Mouse (Mus musculus) intestine, embryonic 15.5 days (tissue): ENCODE results near the gene Pitpnc1. TPM values are rescaled to one million over a fixed set of nuclear protein-coding genes. Genes with fewer than 3 reads are reported as not detected.

Experiments
- ATAC-seq: fragments of 200-750 bp; cut with Nextera tagmentation; 2 replicates; pipeline ENCODE4 v1.8.0; 2017; ENCODE audit warnings: moderate TSS enrichment, moderate library complexity
- H3K27ac ChIP-seq: fragments of 300-500 bp; sonication (generic); 2 replicates; pipeline ENCODE4 v1.5.1; 2015; ENCODE audit warnings: mild to moderate bottlenecking, inconsistent platforms
- H3K27me3 ChIP-seq: fragments of 300-500 bp; sonication (generic); replicated peaks from 2 replicates; pipeline ENCODE4 v1.6.1; 2015; ENCODE audit warnings: inconsistent platforms
- H3K36me3 ChIP-seq: fragments of 300-500 bp; sonication (generic); 2 replicates; pipeline ENCODE4 v1.6.1; 2015; ENCODE audit warnings: inconsistent platforms
- H3K4me1 ChIP-seq: fragments of 300-500 bp; sonication (generic); replicated peaks from 2 replicates; pipeline ENCODE4 v1.6.1; 2015; ENCODE audit warnings: inconsistent platforms
- H3K4me2 ChIP-seq: fragments of 300-500 bp; sonication (generic); replicated peaks from 2 replicates; pipeline ENCODE4 v1.6.1; 2015; ENCODE audit warnings: mild to moderate bottlenecking, inconsistent platforms
- H3K4me3 ChIP-seq: fragments of 300-500 bp; sonication (generic); replicated peaks from 2 replicates; pipeline ENCODE4 v1.5.1; 2015; ENCODE audit warnings: inconsistent platforms
- H3K9ac ChIP-seq: fragments of 300-500 bp; sonication (generic); 2 replicates; pipeline ENCODE4 v1.6.1; 2015; ENCODE audit warnings: inconsistent platforms
- H3K9me3 ChIP-seq: fragments of 300-500 bp; sonication (generic); 2 replicates; pipeline ENCODE4 v1.6.1; 2016; ENCODE audit warnings: inconsistent platforms
- WGBS: fragments of 180-500 bp; shearing (Covaris S2); methylation state at CpG from one replicate; pipeline ENCODE4 v1.1.7; 2015; 5-methylcytosine and 5-hydroxymethylcytosine counted together
- polyA plus RNA-seq: library from polyadenylated mRNA; unstranded; fragments of >200 nt; fragmentation: Nextera tagmentation; extraction: Ambion mirVana; gene quantifications from 2 replicates; pipeline ENCODE4 v1.2.1, GENCODE M21; 2015

The Pitpnc1 gene
- polyA plus RNA-seq, 1 experiment from 2014 or later = 14.2 TPM

DNA sequence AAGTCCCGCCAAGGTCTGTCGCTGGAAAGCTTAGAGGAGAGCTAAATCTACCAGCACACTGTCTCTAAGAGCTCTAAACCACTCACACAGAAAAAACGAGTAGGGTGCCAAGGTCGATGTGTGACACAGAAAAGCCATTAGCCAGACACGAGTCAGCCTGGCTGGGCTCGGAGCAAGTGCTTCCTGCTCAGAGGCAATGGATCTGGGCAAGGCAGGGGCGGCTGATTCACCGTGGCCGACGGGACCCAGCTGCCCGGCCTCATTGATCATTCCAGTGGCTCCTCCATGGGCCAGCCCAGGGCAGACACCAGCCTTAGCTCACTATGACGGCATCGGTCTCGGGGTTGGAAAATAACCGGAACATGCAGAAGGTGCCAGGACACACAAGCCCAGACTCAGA lies 129.2 kb downstream of the Pitpnc1 start:
- H3K9me3 ChIP-seq = no peaks in the 10 kb centered on the region
- H3K36me3 ChIP-seq = no peaks in the 10 kb centered on the region
- peaks cover 15% of the 10 kb centered on the region for H3K4me1 ChIP-seq
- peak; percentile 49 for ATAC-seq
- H3K27ac ChIP-seq = peak overlapping the region; percentile 54; the same call in 1 of the 2 replicates
- WGBS = 29% methylated on average over 15 of the region's 15 CpGs
- H3K27me3 ChIP-seq = no peaks in the 10 kb centered on the region
- no peak overlapping the region for H3K4me3 ChIP-seq
- 0 out of 2 replicates have a peak overlapping the region, but pooled peaks have one; percentile 19 for H3K4me2 ChIP-seq
- no peak overlapping the region for H3K9ac ChIP-seq

DNA sequence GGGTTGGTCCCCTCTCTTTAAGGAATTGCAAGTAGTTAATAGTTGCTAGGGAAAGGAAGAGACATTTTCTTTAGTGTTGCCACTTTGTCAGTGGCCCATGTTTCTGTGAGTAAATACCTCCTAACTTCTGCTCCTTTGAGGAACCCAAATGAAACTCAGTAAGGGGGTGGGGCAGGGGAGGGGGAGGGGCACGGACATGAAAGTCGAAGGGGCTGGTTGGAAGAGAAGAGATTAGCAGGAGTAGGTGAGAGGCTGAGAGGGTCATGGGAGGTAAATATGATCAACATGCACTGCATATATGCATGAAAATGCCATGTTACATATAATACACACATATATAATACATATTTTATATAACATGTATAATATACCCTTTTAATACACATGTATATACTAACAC lies 129.7 kb downstream of the Pitpnc1 start:
- Histone ChIP-seq H3K9me3 (no peaks in the 10 kb centered on the region), H3K9ac (no peak overlapping the region), H3K36me3 (no peaks in the 10 kb centered on the region), H3K27ac (no peak overlapping the region), H3K27me3 (no peaks in the 10 kb centered on the region), H3K4me2 (no peak overlapping the region), H3K4me1 (peaks cover 18% of the 10 kb centered on the region), H3K4me3 (no peak overlapping the region)
- WGBS = 9% methylated on average over 2 of the region's 2 CpGs
- ATAC-seq = no peak

DNA sequence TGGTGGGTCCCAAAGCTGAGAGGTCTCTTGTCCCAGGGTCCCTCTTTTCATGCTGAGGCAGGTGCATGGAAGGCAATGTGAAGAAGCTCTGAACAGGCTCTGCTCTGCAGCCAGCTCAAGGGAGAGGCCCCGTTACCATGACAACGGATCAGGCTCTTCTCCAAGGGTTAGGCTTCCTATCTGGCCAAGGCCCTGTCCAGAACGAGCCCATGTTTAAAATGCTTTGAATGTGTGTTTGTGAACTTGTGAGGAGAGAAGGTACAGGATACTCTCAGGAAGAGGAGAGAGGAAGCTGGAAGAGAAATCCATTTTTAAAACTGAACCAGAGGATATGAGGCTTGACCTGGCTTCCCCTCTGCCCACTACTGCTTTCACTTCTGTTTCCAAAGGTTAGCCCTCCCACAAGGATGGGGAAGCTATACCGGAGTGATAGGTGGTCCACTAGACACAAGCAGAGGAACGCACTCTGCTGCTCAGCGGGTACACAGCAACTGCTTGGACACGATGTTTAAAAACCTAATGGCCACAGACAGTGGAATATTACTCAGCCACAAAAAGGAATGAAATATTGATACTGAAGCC lies 131.2 kb downstream of the Pitpnc1 start:
- no peaks in the 10 kb centered on the region for H3K36me3 ChIP-seq
- H3K27ac ChIP-seq = no peak overlapping the region
- WGBS = 73% methylated on average over 7 of the region's 7 CpGs
- H3K27me3 ChIP-seq = no peaks in the 10 kb centered on the region
- H3K4me3 ChIP-seq = no peak overlapping the region
- no peak overlapping the region for H3K4me2 ChIP-seq
- no peaks in the 10 kb centered on the region for H3K9me3 ChIP-seq
- H3K4me1 ChIP-seq = peaks cover 19% of the 10 kb centered on the region
- no peak overlapping the region for H3K9ac ChIP-seq
- no peak for ATAC-seq

DNA sequence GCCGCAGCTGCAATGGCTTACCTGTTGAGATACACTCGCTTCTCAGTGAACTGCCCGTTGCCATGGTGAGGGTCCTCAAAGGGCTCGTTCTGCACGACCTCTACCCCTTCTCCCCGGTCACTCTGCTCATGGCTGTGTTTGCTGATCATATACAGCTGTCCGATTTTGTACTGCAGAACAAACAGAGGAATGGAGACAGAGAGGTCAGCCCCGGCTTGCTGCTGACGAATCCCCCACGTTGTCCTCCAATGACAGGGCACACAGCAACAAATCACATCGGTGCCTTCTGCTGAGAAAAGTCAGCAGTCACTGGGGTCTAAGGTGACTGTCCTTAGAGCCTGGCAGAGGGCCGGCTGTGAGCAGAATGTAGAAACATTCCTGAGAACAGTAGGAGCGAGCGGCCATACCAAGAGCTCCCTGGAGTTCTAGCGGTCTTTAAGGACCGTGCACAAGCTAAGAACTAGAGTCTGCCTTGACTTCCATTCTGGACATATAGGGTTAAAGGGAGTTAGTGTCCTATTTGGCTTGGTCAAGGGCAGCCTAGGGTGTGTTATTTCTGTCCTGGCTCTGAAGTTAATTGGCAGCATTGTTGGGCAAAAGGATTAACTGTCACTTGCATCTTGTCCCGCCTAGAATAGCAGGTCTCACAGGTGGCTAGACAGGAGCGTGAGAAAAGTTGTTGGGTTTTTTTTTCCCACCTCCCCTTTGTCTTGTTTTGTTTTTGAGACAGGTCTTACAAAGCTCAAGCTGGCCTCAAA lies 132.9 kb downstream of the Pitpnc1 start:
- Histone ChIP-seq H3K4me2 (peak overlapping the region; percentile 35), H3K9ac (no peak overlapping the region; the same call in 1 of the 2 replicates), H3K9me3 (no peaks in the 10 kb centered on the region), H3K36me3 (no peaks in the 10 kb centered on the region), H3K4me3 (no peak overlapping the region), H3K27me3 (no peaks in the 10 kb centered on the region), H3K4me1 (peaks cover 19% of the 10 kb centered on the region), H3K27ac (0 out of 2 replicates have a peak overlapping the region, but pooled peaks have one; percentile 51)
- 33% methylated on average over 18 of the region's 18 CpGs for WGBS
- ATAC-seq = no peak

DNA sequence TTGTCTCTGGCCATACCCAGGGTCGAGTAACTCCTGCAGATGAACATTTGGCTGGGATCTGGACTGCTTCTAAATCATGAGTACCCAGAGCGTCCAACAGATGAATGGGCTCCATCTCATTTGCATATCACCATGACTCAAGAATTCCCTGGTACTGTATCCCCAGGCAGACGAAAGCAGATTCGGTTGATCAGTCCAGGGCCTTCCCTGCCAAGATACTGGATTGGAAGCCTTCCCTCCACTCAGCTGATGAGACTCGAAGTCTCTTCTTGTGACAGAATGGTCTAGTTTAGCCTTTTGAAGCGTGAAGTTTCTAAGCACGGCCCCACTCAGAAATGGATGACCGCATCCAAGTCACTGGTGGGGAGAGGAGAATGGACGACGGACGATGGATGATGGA lies 134.7 kb downstream of the Pitpnc1 start:
- Histone ChIP-seq H3K27ac (peak overlapping the region; percentile 87), H3K4me2 (no peak overlapping the region; the same call in 1 of the 2 replicates), H3K4me3 (no peak overlapping the region), H3K9ac (no peak overlapping the region), H3K9me3 (no peaks in the 10 kb centered on the region), H3K27me3 (no peaks in the 10 kb centered on the region), H3K4me1 (peaks cover 14% of the 10 kb centered on the region), H3K36me3 (no peaks in the 10 kb centered on the region)
- 0 out of 2 replicates have a peak, but pooled peaks have one; percentile 20 for ATAC-seq
- 75% methylated on average over 11 of the region's 11 CpGs for WGBS

DNA sequence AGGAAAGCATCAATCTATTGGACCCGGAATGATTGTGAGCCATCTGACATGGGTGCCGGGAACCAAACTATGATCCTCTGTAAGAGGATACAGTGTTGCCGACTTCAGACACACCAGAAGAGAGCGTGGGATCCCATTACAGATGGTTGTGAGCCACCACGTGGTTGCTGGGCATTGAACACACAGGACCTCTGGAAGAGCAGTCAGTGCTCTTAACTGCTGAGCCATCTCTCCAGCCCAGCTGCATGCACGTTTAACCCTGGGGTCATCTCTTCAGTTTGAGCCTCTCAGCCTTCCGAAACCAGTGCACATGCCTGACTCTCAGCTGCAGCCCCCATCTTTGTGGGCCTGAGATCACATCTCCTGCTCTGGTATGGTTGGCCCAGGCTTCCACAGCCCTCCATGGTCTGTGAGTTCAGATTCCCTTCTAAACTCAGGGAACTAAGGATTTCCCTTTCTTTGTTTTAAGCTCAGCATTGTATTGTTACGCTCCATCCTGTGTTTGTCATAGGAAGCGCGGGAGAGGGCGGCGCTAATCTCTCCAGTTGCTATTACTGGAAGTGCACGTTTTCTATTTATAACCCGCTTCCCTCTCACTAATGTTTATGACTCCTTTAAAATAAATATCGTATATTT lies 135.5 kb downstream of the Pitpnc1 start:
- Histone ChIP-seq H3K4me1 (peaks cover 14% of the 10 kb centered on the region), H3K9me3 (no peaks in the 10 kb centered on the region), H3K9ac (no peak overlapping the region), H3K4me2 (peak overlapping the region; percentile 31), H3K27ac (peak overlapping the region; percentile 87), H3K4me3 (no peak overlapping the region), H3K36me3 (no peaks in the 10 kb centered on the region), H3K27me3 (no peaks in the 10 kb centered on the region)
- WGBS = 42% methylated on average over 15 of the region's 15 CpGs
- peak; percentile 61; the same call in 1 of the 2 replicates for ATAC-seq

DNA sequence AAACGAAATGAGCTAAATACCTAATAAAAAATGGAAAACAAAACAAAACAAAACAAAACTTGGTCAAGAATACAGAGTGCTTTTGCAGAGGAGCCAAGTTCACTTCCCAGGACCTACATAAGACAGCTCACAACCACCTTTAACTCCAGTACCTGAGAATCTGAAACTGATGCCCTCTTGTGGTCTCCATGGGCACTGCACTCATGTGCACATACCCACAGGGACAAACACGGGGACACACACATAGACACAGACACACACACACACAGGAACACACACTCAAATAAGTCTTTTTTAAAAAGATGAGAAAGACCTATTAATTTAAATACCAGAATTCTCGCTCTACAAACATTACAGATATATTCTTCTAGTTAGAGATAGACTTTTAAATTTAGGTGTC lies 137.6 kb downstream of the Pitpnc1 start:
- H3K4me3 ChIP-seq = no peak overlapping the region
- no peaks in the 10 kb centered on the region for H3K27me3 ChIP-seq
- H3K36me3 ChIP-seq = no peaks in the 10 kb centered on the region
- no peak overlapping the region for H3K27ac ChIP-seq
- H3K4me2 ChIP-seq = no peak overlapping the region
- ATAC-seq = no peak
- no peak overlapping the region for H3K9ac ChIP-seq
- 92% methylated on average over 3 of the region's 3 CpGs for WGBS
- H3K4me1 ChIP-seq = peaks cover 13% of the 10 kb centered on the region
- no peaks in the 10 kb centered on the region for H3K9me3 ChIP-seq

DNA sequence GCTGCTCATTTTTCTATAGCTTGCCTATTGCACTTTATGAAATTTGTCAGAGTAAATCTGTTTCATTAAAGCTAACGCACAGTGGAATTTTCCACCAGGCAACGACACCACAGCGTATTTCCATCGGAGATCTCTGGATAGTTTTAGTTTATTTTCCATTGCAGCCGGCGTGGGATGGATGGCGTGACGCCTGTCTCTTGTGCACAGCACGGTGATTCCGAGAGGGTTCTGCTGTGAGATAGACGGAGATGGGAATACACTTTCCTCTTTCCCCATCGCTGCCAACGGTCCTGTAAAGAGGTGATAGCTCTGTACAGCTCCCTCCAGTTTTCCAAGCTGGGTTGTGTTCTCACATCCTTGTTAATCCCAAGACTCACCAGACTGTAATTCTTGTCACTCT lies 138.2 kb downstream of the Pitpnc1 start:
- Histone ChIP-seq H3K27me3 (no peaks in the 10 kb centered on the region), H3K4me1 (peaks cover 7% of the 10 kb centered on the region; the same call in 1 of the 2 replicates)
- WGBS = 85% methylated on average over 13 of the region's 13 CpGs

DNA sequence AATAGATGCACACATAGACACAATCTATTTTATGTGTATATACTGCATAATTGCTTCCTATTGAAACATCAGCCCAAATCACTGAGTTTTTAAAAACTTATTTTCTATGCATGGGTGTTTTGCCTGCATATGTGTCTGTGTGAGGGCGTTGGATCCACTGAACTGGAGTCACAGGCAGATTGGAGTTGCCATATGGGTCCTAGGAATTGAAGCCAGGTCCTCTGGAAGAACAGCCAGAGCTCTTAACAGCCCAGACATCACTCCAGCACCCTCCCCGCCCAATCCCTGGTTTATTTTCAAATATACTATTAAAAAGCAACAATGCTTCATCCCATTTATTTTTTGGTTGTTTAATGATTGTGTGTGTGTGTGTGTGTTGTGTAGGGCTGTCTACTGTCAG lies 139.1 kb downstream of the Pitpnc1 start:
- Histone ChIP-seq H3K4me1 (peaks cover 4% of the 10 kb centered on the region; the same call in 1 of the 2 replicates), H3K4me3 (no peak overlapping the region), H3K4me2 (no peak overlapping the region), H3K9me3 (no peaks in the 10 kb centered on the region), H3K27me3 (no peaks in the 10 kb centered on the region), H3K9ac (no peak overlapping the region), H3K27ac (no peak overlapping the region), H3K36me3 (no peaks in the 10 kb centered on the region)
- no peak for ATAC-seq
- 84% methylated on average over 2 of the region's 2 CpGs for WGBS

More for the DNA sequence above, 138.2 kb downstream of the Pitpnc1 start:
- Histone ChIP-seq H3K4me3 (no peak overlapping the region), H3K9me3 (no peaks in the 10 kb centered on the region), H3K36me3 (no peaks in the 10 kb centered on the region), H3K4me2 (no peak overlapping the region), H3K9ac (no peak overlapping the region), H3K27ac (no peak overlapping the region)
- no peak for ATAC-seq

DNA sequence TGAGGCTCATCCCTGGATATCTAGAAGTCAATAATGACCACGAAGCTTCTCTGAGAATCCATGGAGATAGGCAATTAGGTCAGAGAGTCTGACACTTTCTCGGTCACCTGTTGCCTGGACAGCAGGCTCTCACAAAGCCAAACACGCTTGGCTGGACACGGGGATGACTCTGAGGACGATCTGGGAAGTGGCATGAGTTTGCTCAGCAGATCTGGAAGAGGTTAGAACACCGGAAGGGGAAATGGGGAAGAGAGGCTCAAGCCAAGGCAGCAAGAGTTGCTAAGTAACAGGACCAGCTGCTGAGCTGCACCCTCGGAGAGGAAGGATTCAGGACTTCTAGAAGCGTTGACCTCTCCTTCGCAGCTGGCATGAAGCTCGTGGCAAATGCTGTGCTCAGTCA lies 143.2 kb downstream of the Pitpnc1 start:
- H3K4me2 ChIP-seq = no peak overlapping the region

DNA sequence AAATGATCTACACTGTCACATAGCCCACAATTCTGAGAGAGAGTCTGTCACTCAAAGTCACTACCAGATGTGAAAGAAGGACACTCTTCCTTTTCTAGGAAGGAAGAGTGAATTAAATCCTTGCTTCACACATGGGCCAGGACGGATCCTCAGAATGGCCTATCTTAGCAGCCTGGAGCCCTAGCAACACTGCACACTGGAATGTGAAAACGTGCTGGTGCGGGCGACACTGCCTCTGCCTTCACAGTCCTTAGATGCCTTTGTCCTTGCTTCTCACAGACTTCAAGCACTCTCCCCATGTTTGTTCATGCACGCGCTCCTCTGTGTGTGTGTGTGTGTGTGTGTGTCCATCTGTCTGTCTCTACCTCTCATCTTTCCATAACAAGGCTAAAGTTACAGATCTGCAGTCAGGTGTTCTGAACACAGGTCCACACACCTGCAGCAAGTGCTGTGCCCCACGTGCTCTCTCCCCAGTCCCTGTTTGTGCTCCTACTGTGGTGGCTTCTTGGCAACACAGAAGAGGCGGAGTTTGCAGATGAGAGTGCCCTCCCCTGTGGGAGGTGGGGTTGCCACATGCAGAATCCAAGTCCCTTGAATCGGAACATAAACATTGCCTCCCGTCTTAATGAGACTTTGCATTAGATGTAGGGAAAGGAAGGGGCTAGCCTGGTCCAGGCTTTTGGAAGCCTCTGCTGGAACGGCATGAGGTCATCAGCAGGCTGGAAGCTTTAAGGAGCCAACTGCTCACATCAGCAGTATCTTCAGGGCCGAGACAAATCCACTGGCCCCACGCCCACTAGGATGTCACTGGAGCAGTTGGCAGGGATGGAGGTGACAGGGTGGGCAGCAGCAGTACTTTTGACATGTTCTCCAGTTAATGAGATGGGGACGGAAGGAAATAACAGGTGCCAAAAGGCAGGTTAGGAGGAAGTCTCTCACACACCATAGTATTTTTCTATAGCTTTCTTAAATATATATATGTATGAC lies 144.5 kb downstream of the Pitpnc1 start:
- H3K27ac ChIP-seq = no peak overlapping the region
- no peak overlapping the region for H3K4me2 ChIP-seq
- no peak overlapping the region for H3K9ac ChIP-seq
- no peaks in the 10 kb centered on the region for H3K4me1 ChIP-seq
- no peaks in the 10 kb centered on the region for H3K27me3 ChIP-seq
- WGBS = 58% methylated on average over 14 of the region's 14 CpGs
- ATAC-seq = no peak
- no peaks in the 10 kb centered on the region for H3K9me3 ChIP-seq
- no peak overlapping the region for H3K4me3 ChIP-seq
- no peaks in the 10 kb centered on the region for H3K36me3 ChIP-seq

More for the DNA sequence above, 143.2 kb downstream of the Pitpnc1 start:
- no peak for ATAC-seq
- WGBS = 83% methylated on average over 10 of the region's 10 CpGs
- H3K9me3 ChIP-seq = no peaks in the 10 kb centered on the region
- H3K36me3 ChIP-seq = no peaks in the 10 kb centered on the region
- H3K9ac ChIP-seq = no peak overlapping the region
- no peaks in the 10 kb centered on the region for H3K27me3 ChIP-seq
- H3K4me1 ChIP-seq = no peaks in the 10 kb centered on the region
- no peak overlapping the region for H3K4me3 ChIP-seq
- no peak overlapping the region for H3K27ac ChIP-seq
